Mouse (Mus musculus): ENCODE measurements around the gene Snx25.
A peak's percentile ranks its signal among the peaks of the same experiment; 100 is the strongest.

Snx25 gene

DNA sequence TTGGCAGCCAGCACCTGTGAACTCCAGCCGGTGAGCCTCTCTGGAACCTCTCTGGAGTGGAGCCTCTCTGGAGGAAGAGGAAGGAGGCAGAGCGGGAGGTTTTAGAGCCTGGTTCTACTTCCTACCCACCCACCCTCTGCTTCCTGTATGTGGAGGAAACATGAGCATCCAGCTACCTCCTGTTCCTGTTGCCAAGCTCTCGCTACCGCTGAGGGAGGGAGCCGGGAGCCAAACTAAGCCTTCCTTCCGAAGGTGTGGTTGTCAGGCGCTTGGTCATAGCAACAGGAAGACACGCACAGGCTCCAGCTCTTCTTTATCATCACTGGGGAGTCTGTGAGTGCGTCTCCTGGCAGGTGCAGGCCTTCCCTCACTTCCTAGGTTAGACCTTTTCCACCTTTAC is 129.8 kb downstream of the Snx25 start:
- no peak for DNase-seq (ENCODE audit: low read depth, low spot score)

- DNase-seq (ENCODE audit: low read depth, low spot score) = peak; percentile 38
Observed at GRCm38 (mm10) chr8:46010746-46011680, 140.9 kb downstream of the Snx25 start.

DNA sequence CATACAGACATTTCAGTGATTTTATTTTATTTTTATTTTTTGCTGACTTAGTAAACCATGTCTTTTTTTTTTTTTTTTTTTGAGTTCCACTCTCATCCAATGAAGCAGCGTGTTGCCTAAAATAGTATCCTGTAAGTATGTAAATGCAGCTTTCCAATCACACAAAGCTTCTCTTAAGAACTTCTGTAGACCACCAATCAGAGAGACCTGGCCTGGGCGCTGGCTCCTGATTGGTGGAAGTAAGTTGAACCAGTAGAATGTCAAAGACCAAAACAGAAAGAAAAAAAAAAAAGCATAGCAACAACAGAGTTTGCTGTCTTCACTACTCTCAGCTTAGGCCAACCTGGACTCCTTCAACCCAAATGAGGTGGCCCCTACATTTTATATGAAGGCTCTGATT is 141.7 kb downstream of the Snx25 start:
- peak; percentile 28 for DNase-seq (ENCODE audit: low read depth, low spot score)

DNA sequence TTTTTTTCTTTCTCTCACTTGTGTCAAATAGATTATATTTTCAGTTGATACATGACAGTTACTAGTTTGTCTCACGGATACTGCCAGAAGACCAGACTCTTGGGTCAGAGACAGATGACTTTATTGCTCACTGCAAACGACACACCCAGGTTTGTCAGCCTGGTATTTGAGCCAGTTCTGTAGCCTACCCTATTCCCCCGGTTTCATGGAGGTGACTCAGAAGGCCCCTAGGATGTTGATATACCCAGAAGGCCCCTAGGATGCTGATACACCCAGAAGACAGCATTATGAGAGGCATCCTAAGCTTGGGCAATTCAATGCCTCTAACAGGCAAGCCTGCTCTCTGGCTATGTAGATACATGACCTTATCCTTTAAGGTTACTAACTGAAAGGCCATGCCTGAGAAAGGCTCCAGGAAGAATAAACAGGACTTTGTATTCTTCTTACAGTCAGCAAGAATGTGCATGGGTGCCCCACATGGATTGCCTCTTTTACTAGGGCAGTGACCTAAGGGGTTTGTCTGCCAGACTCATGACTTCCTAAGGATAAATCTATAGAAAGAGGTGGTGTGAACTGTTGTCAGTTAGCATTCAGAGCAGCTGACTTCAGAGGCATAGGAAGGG is 144.8 kb downstream of the Snx25 start:
- DNase-seq (ENCODE audit: low read depth, low spot score) = no peak

DNA sequence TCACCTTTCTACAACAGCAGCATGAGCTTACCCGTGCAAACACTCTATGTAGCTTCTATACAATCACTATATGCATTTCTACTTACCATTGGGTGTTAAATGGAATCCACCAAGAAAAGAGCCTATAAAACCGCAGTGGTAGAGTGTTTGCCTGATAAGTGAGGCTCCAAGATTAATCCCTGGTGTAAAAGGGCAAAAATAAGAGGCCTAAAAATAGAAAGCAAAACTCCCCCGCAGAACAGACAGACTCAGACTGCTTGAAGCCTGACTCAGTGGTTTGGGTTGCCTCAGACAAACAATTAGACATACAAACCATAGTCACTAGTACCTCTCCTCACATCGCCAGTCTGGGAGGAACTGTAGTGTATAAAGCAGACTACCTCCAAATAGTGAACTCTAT is 146.4 kb downstream of the Snx25 start, which contains the start of gene Ankrd37:
Gene Ankrd37 (minus strand): TSS at position 112 of the 400 bp plus-strand sequence.
- no peak for DNase-seq (ENCODE audit: low read depth, low spot score)

DNA sequence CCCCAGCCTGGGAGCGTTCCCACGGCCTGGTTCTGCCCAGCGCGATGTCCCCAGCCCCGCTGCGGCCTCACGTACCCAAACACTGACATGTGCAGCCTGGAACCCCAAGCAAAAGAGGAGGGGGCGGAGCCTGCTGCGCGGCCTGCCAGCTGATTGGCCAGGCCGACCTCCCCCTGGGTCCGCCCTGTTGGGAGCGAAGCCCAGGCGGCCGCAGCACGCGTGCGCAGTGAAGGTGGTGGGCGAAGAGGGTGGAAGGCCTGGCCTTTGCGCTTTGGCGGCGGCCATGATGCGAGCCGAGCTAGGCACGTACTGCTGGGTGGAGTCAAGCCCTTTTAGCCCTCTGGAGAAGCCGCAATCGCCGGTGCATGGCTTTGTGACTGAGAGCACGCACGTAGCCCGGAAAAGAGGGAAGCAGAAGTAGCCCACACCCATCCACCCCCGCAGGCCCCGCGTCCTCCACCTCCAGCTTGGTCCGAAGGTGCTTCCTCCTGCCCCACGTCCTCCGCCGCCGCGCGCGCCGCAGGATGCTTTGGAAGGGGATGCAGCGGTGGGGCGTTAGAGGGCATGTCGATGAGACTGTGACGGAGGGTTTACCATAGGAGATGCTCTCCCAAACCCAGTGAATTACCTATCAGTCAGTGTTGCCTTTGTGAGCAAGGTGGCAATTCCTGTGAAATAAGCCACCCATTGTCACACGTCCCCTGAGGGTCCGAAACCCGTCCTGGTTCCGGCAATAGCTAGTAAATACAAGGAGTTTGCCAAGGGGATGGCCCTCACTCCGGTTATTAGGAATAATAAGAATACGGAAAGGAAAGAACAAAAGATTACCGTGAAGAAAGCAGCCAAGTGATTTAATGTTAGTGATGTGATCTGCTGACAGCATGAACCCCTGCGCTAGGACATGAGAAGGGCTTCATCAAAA is 151.9 kb downstream of the Snx25 start:
- DNase-seq (ENCODE audit: low read depth, low spot score) = peak; percentile 99

- DNase-seq (ENCODE audit: low read depth, low spot score) = peak; percentile 66
Observed at GRCm38 (mm10) chr8:45999138-45999783, 152.7 kb downstream of the Snx25 start, which contains the start of gene Lrp2bp. TSS of gene Lrp2bp (plus strand) at chr8:45999303.

DNA sequence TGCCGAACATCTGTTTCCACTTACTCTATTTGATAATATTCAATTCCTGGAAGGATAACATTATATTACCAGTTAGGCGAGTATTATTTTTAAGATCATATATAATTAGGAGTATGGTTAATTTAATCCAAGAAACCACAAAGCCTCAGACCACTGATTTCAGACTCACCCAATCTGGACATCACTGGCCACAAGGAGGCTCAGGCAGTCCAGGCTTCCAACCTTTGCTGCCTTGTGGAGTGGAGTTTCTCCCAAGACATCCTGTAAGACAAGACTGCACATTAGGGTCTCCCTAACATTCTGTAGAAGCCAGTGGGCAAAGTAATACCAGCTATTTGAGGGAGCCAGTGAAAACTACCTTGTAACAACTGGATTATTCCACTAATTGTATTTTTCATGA is 153.7 kb downstream of the Snx25 start:
- DNase-seq (ENCODE audit: low read depth, low spot score) = no peak

- DNase-seq (ENCODE audit: low read depth, low spot score) = no peak
Observed at GRCm38 (mm10) chr8:45995576-45995975, 156.4 kb downstream of the Snx25 start.

DNA sequence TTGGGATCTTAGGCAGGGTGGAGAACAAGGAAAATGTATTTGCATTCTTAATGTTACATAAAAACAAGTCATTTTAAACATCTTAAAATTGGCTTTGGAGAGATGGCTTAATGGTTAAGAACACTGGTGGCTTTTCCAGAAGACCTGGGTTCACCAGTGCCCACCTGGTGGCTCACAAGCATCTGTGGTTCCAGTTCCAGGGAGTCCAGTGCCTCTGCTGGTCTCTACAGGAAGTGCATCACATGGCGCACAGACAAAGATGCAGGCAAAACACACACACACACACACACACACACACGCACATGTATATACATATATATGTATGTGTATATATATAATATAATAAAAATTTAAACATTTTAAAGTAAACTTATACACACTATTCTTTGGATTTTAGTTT is 157.8 kb downstream of the Snx25 start:
- peak; percentile 79 for DNase-seq (ENCODE audit: low read depth, low spot score)

DNA sequence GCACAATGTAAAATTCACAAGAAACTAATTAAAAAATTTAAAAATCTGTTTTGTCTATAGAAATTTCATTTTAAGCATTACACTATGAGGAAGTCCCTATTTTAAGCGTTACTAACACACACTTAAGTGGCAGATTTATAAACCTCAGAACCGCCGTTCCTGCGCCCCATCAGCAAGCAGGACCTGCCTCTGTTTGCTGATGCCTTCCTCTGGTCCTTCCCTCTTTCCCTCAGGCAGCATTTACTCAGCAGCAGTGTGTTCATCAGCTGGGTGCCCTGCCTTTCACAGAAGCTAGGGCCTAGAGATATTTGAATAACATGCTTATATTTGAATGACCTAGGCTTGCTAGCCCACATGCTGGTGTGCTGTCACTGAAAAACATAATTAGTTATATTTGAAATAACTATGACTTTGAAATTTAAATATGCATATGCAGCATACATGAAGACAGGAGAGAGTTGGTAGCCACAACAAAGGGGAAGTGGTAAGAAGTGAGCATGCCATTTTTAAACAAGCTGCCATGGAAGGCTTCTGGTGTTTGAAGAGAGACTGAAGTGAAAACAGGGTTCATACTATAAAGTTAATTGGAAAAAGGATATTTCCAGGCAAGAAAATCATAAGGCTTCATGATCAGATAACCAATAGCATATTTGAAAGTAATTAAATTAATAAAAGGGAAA is 161.2 kb downstream of the Snx25 start:
- DNase-seq (ENCODE audit: low read depth, low spot score) = no peak

DNA sequence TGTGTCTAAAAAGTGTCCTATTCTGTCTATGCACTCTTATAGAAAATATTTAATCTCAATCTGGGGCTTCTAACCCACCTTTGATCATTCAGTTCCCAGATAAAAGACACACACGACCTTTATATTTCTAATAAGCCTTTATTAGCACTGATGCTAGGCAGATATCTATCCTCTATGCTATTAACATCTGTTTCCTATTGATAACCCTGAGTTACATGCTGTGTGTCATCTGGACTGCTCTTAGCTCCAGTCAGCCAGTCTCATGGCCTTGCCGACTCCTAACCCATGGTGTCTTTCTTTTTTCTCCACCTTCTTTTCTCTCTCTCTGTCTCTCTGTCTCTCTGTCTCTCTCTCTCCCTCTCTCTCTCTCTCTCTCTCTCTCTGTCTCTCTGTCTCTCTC is 163.8 kb downstream of the Snx25 start:
- DNase-seq (ENCODE audit: low read depth, low spot score) = no peak

GRCm38 (mm10) chr8:45986665-45987064 is 165.3 kb downstream of the Snx25 start:
- DNase-seq (ENCODE audit: low read depth, low spot score) = no peak

Measured in ES-CJ7 (cell line).